Mouse (Mus musculus): ENCODE measurements around the gene Abr. TPM values are rescaled to one million over a fixed set of nuclear protein-coding genes. Genes with fewer than 3 reads are reported as not detected.

The Abr gene
- polyA plus RNA-seq, 1 experiment from 2014 or later = 46.4 TPM

DNA sequence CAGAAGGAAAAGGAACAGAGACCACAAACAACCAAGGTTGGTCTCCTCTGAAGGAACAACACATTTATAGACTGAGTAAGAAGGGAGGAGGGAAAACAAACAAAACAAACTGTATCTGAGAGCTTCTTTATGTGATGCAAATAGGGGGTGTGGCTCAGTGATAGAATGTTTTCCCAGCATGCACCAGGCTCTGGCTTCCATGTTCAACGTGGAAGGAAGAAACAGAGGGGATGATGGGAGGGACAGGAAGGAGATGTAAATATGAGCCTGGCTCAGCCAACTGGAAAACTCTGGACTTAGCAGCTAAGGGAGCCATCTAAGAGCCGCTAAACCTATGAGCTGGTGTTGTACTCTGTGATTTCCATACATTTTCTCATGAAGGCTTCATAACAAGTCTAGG lies 7.9 kb downstream of the Abr start:
- 66% methylated on average over 2 of the region's 2 CpGs for WGBS

DNA sequence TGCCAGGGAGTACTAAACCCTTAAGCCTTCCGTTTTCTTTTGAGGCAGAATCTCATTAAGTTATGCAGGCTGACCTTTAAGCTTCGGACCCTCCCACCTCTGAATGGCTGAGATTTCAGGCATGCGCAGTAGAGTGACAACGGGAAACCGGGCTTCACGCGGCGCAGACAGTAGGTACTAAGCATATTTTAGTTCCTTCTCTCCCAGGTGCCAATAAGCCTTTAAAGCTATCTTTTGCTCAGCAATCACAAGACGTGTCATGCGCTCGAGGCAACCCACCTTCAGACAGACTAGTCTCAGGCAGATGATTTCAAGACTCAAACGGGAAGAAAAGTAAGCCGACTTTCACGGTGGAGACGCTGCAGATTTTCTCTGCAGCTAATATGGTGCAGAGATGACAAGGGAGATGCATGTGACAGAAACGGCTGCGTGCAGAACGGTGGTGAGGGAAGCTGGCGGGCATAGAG lies 9.4 kb downstream of the Abr start:
- Histone ChIP-seq H3K4me2 (ENCODE audit: low read depth, low read length, severe bottlenecking) (peak overlapping the region; percentile 93), H3K4me1 (replicated peaks; ENCODE audit: control insufficient read depth, insufficient read depth, low read length) (0 out of 2 replicates have a peak, but pooled peaks cover 2% of the 10 kb centered on the region), H3K36me3 (ENCODE audit: control insufficient read depth, insufficient read depth, low read length) (no peaks in the 10 kb centered on the region), H3K9ac (ENCODE audit: low read length) (peak overlapping the region; percentile 56), H3K4me3 (ENCODE audit: low read depth, low read length) (peak overlapping the region; percentile 39), H3K27me3 (ENCODE audit: control insufficient read depth, insufficient read depth, low read length) (no peaks in the 10 kb centered on the region), H3K9me3 (ENCODE audit: control insufficient read depth, low read length) (no peaks in the 10 kb centered on the region), H3K27ac (ENCODE audit: low read depth, low read length) (no peak overlapping the region)
- DNase-seq (ENCODE audit: low spot score) (peak; percentile 69), ATAC-seq (replicated peaks; ENCODE audit: low FRiP score) (peak; percentile 63)
- 1% methylated on average over 19 of the region's 19 CpGs for WGBS

More for the DNA sequence above, 7.9 kb downstream of the Abr start:
- Histone ChIP-seq H3K9ac (ENCODE audit: low read length) (no peak overlapping the region), H3K36me3 (ENCODE audit: control insufficient read depth, insufficient read depth, low read length) (no peaks in the 10 kb centered on the region), H3K27ac (ENCODE audit: low read depth, low read length) (no peak overlapping the region), H3K4me3 (ENCODE audit: low read depth, low read length) (no peak overlapping the region), H3K4me1 (replicated peaks; ENCODE audit: control insufficient read depth, insufficient read depth, low read length) (0 out of 2 replicates have a peak, but pooled peaks cover 2% of the 10 kb centered on the region), H3K4me2 (ENCODE audit: low read depth, low read length, severe bottlenecking) (no peak overlapping the region), H3K9me3 (ENCODE audit: control insufficient read depth, low read length) (no peaks in the 10 kb centered on the region), H3K27me3 (ENCODE audit: control insufficient read depth, insufficient read depth, low read length) (no peaks in the 10 kb centered on the region)
- ATAC-seq (replicated peaks; ENCODE audit: low FRiP score) (no peak), DNase-seq (ENCODE audit: low spot score) (no peak)

- H3K27me3 ChIP-seq (ENCODE audit: control insufficient read depth, insufficient read depth, low read length) = no peaks in the 10 kb centered on the region
Measured at GRCm38 (mm10) chr11:76610948-76611347, 11.2 kb downstream of the Abr start.

DNA sequence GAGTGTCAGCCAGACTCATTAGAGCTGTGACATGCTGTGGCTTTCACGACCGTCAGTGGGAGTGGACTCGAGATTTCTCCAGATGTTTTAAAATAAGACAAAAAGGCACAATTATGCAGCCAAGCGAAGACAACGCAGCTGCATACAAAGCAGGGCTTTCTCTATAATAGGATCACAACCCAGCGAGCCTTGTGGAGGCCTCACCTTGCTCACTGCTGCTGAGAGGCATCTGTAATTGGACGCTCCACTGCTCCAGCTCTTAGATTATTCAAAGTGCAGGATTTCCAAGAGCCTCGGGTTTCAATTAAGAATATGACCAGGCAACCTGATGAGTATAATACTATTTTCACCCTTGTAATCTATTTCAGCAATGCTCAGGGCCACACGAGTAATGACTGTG lies 15.6 kb downstream of the Abr start:
- peaks cover 6% of the 10 kb centered on the region for H3K4me1 ChIP-seq (replicated peaks; ENCODE audit: control insufficient read depth, insufficient read depth, low read length)
- DNase-seq (ENCODE audit: low spot score) = peak; percentile 51
- no peak overlapping the region for H3K4me3 ChIP-seq (ENCODE audit: low read depth, low read length)
- H3K27ac ChIP-seq (ENCODE audit: low read depth, low read length) = no peak overlapping the region
- WGBS = 14% methylated on average over 9 of the region's 9 CpGs
- H3K9ac ChIP-seq (ENCODE audit: low read length) = no peak overlapping the region
- ATAC-seq (replicated peaks; ENCODE audit: low FRiP score) = 0 out of 2 replicates have a peak, but pooled peaks have one; percentile 21
- no peaks in the 10 kb centered on the region for H3K9me3 ChIP-seq (ENCODE audit: control insufficient read depth, low read length)
- no peaks in the 10 kb centered on the region for H3K27me3 ChIP-seq (ENCODE audit: control insufficient read depth, insufficient read depth, low read length)
- H3K4me2 ChIP-seq (ENCODE audit: low read depth, low read length, severe bottlenecking) = no peak overlapping the region
- H3K36me3 ChIP-seq (ENCODE audit: control insufficient read depth, insufficient read depth, low read length) = no peaks in the 10 kb centered on the region

More at GRCm38 (mm10) chr11:76610948-76611347, 11.2 kb downstream of the Abr start:
- Histone ChIP-seq H3K27ac (ENCODE audit: low read depth, low read length) (no peak overlapping the region), H3K9me3 (ENCODE audit: control insufficient read depth, low read length) (no peaks in the 10 kb centered on the region), H3K4me2 (ENCODE audit: low read depth, low read length, severe bottlenecking) (no peak overlapping the region), H3K4me1 (replicated peaks; ENCODE audit: control insufficient read depth, insufficient read depth, low read length) (peaks cover 8% of the 10 kb centered on the region), H3K4me3 (ENCODE audit: low read depth, low read length) (no peak overlapping the region), H3K36me3 (ENCODE audit: control insufficient read depth, insufficient read depth, low read length) (no peaks in the 10 kb centered on the region), H3K9ac (ENCODE audit: low read length) (no peak overlapping the region)
- DNase-seq (ENCODE audit: low spot score) (no peak), ATAC-seq (replicated peaks; ENCODE audit: low FRiP score) (no peak)

DNA sequence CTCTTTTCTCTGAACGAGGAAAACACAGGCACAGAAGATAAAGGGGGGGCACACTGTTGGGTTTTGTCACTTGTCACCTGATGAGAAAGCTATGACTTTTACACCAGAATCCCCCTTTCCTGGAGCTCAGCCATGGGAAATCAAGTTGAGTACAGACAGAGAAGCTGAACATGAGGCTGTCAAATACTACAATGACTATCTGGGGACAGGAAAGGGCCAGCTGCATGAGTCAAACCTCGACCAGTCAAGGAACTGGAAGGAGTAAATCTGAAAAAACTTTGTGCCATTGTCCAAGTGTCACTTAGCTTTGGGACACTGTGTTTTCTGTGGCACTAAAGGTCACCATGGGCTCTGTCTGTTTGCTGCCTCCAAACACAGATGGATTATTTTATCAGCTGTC lies 22.9 kb downstream of the Abr start:
- H3K9ac ChIP-seq (ENCODE audit: low read length) = no peak overlapping the region
- no peak overlapping the region for H3K4me3 ChIP-seq (ENCODE audit: low read depth, low read length)
- DNase-seq (ENCODE audit: low spot score) (no peak), ATAC-seq (replicated peaks; ENCODE audit: low FRiP score) (no peak)
- no peaks in the 10 kb centered on the region for H3K9me3 ChIP-seq (ENCODE audit: control insufficient read depth, low read length)
- no peaks in the 10 kb centered on the region for H3K4me1 ChIP-seq (replicated peaks; ENCODE audit: control insufficient read depth, insufficient read depth, low read length)
- H3K27ac ChIP-seq (ENCODE audit: low read depth, low read length) = no peak overlapping the region
- H3K4me2 ChIP-seq (ENCODE audit: low read depth, low read length, severe bottlenecking) = no peak overlapping the region
- H3K27me3 ChIP-seq (ENCODE audit: control insufficient read depth, insufficient read depth, low read length) = no peaks in the 10 kb centered on the region
- H3K36me3 ChIP-seq (ENCODE audit: control insufficient read depth, insufficient read depth, low read length) = no peaks in the 10 kb centered on the region
- 35% methylated on average over 2 of the region's 2 CpGs for WGBS

- Histone ChIP-seq H3K4me1 (replicated peaks; ENCODE audit: control insufficient read depth, insufficient read depth, low read length) (no peaks in the 10 kb centered on the region), H3K4me3 (ENCODE audit: low read depth, low read length) (no peak overlapping the region), H3K36me3 (ENCODE audit: control insufficient read depth, insufficient read depth, low read length) (no peaks in the 10 kb centered on the region), H3K27ac (ENCODE audit: low read depth, low read length) (no peak overlapping the region), H3K9me3 (ENCODE audit: control insufficient read depth, low read length) (no peaks in the 10 kb centered on the region), H3K4me2 (ENCODE audit: low read depth, low read length, severe bottlenecking) (no peak overlapping the region), H3K9ac (ENCODE audit: low read length) (no peak overlapping the region), H3K27me3 (ENCODE audit: control insufficient read depth, insufficient read depth, low read length) (no peaks in the 10 kb centered on the region)
- ATAC-seq (replicated peaks; ENCODE audit: low FRiP score) (no peak), DNase-seq (ENCODE audit: low spot score) (no peak)
- 78% methylated on average over 5 of the region's 5 CpGs for WGBS
Measured at GRCm38 (mm10) chr11:76598757-76599156, 23.4 kb downstream of the Abr start.

DNA sequence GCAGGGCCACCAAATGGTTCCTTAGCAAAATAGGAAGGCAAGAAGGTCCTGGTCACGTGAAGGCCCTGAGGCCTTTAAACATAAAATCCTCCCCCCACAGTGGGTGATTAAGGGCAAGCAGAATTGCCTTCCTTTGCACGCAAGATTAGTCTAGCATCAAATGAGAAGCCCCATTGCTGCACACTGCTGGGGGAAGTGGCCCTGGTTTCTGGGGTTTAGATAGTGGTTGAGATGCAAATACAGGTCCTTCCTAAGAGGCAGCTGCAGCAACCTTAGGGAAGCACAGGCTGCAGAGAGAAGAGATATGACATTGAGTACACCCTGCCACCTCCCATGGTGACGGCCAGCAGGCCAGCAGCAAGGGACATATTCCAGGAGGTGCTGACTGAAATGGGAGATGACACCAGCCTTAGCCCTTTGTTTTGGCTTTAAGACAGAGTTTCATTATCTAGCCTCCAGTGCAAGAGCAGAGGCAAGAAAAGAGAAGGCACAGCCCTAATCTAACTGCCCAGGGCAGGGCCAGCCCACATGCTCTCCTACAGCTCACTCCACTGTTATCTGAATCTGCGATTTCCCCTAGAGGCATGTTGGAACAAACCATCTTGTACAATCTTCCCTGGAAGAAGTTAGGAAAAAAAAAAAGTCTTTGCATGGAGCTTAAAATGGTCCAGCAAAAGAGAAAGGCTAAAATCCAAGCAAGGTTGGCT lies 28.3 kb downstream of the Abr start:
- Histone ChIP-seq H3K36me3 (ENCODE audit: control insufficient read depth, insufficient read depth, low read length) (no peaks in the 10 kb centered on the region), H3K27me3 (ENCODE audit: control insufficient read depth, insufficient read depth, low read length) (no peaks in the 10 kb centered on the region), H3K9me3 (ENCODE audit: control insufficient read depth, low read length) (no peaks in the 10 kb centered on the region), H3K4me2 (ENCODE audit: low read depth, low read length, severe bottlenecking) (no peak overlapping the region), H3K4me3 (ENCODE audit: low read depth, low read length) (no peak overlapping the region), H3K27ac (ENCODE audit: low read depth, low read length) (no peak overlapping the region), H3K4me1 (replicated peaks; ENCODE audit: control insufficient read depth, insufficient read depth, low read length) (no peaks in the 10 kb centered on the region), H3K9ac (ENCODE audit: low read length) (no peak overlapping the region)
- DNase-seq (ENCODE audit: low spot score) (no peak), ATAC-seq (replicated peaks; ENCODE audit: low FRiP score) (no peak)
- WGBS = 64% methylated on average over 4 of the region's 4 CpGs

DNA sequence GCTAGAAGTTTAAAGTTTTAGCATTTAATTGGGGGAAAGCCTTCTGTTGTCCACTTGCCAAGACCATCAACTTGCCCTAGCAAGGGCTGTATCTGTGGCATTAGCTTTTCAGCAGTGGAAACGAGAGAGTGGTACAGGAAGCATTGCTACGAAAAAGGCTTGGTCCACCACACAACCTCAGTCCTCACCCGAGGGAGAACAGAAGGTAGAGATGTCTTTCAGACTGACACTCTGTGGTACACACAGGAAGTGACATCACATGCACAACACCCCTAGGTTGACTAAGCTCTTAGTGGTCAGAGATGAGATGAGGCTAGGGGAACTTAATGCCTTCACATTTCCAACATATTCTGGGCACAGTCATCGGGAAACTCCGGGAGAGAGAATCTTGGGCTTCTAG lies 32.4 kb downstream of the Abr start:
- no peak overlapping the region for H3K9ac ChIP-seq (ENCODE audit: low read length)
- DNase-seq (ENCODE audit: low spot score) (no peak), ATAC-seq (replicated peaks; ENCODE audit: low FRiP score) (no peak)
- no peaks in the 10 kb centered on the region for H3K4me1 ChIP-seq (replicated peaks; ENCODE audit: control insufficient read depth, insufficient read depth, low read length)
- H3K9me3 ChIP-seq (ENCODE audit: control insufficient read depth, low read length) = no peaks in the 10 kb centered on the region
- no peak overlapping the region for H3K4me3 ChIP-seq (ENCODE audit: low read depth, low read length)
- no peaks in the 10 kb centered on the region for H3K27me3 ChIP-seq (ENCODE audit: control insufficient read depth, insufficient read depth, low read length)
- H3K36me3 ChIP-seq (ENCODE audit: control insufficient read depth, insufficient read depth, low read length) = no peaks in the 10 kb centered on the region
- no peak overlapping the region for H3K4me2 ChIP-seq (ENCODE audit: low read depth, low read length, severe bottlenecking)
- WGBS = 90% methylated on average over 5 of the region's 5 CpGs
- H3K27ac ChIP-seq (ENCODE audit: low read depth, low read length) = no peak overlapping the region
